Mouse (Mus musculus) embryonic fibroblast, embryonic 13.5 days (primary cell): ENCODE results near the gene B3galnt2.

Source experiments
- CTCF ChIP-seq: IDR thresholded peaks from 2 replicates; pipeline ENCODE4 v1.5.1; 2011; ENCODE audit warnings: mild to moderate bottlenecking, control low read depth, low read length, moderate library complexity, borderline replicate concordance; ENCODE audit not compliant: insufficient read depth
- POLR2A ChIP-seq: IDR thresholded peaks from 2 replicates; pipeline ENCODE4 v1.6.1; 2011; ENCODE audit warnings: low read depth, mild to moderate bottlenecking, control low read depth, low read length, moderate library complexity

- TF ChIP-seq POLR2A (no peak), CTCF (no peak)
Measured at GRCm38 (mm10) chr13:13995046-13995445, 40.8 kb downstream of the B3galnt2 start.
